Comparison of ENCODE assay signal across 9 mouse cellular contexts in genomic region chr7:35392935-35393334, GRCm38 (mm10). TPM values are rescaled to one million over a fixed set of nuclear protein-coding genes. Genes with fewer than 3 reads are reported as not detected.
DNase-seq lines count a peak whose midpoint lies in the region; TF ChIP-seq lines count a peak whose summit lies in the region.
"Had no signal": no experiment of that assay in that cellular context is flagged by ENCODE, and none has a peak within 500 bp of the region (broad histone marks: within the 10 kb centered on the region; RNA-seq: fewer than 3 reads in every experiment).

No protein-coding gene starts in this region.

- peak; percentile 60 for TF ChIP-seq CTCF in left cerebral cortex, adult 2 months (IDR thresholded peaks at IDR 0.05)

- intact Hi-C loops in left cerebral cortex, adult 2 months (cut with DNase I): loop anchor here (5.0 to 10.0 kb wide), 3 partner anchors 76 to 242 kb away; partner anchors contain the start of gene Gpatch1
- intact Hi-C loops in left cerebral cortex, postnatal 10 days (cut with DNase I): no loop called here

- H3K4me3 ChIP-seq in left cerebral cortex, adult 2 months: no peak overlapping the region
- H3K4me3 ChIP-seq: embryonic facial prominence, embryonic 13.5 days had no signal

- no peak overlapping the region for H3K27ac ChIP-seq in left cerebral cortex, adult 2 months
- H3K27ac ChIP-seq: embryonic facial prominence, embryonic 13.5 days had no signal

- DNase-seq in cerebellum, adult 18-20 months: peak; percentile 38 to 46
- no peak for DNase-seq in cerebellum, adult 11-12 months
- DNase-seq in left cerebral cortex, adult 2 months (ENCODE audit: extremely low spot score in 1 of 2, low spot score in 2 of 2): peak in 1 of 2 experiments; percentile 24
- DNase-seq in left cerebral cortex, adult 8-10 months (ENCODE audit: low spot score in 2 of 2): no peak
- DNase-seq in cerebellum, postnatal 25 days: peak; percentile 27 to 61
- peak; percentile 50 for DNase-seq in lung, postnatal 25 days (ENCODE audit: low spot score)
- DNase-seq in layer of hippocampus, adult 8-10 months (ENCODE audit: low spot score in 2 of 2): no peak
- DNase-seq in left cerebral cortex, postnatal 10 days (ENCODE audit: extremely low spot score in 1 of 2, low spot score in 2 of 2): no peak

RNA-seq across cellular contexts. Expression of gene Faap24, which starts 3.7 kb away (rescaled TPM):
- total RNA-seq in left cerebral cortex, adult 2 months (2021): 1 to 10 TPM; 5.4 to 6.8 TPM
- 1 to 10 TPM; 4.9 to 7.6 (median 6.5) TPM for total RNA-seq in left cerebral cortex, adult 8-10 months (2022)
- 1 to 10 TPM; 4.0 to 5.9 (median 5.6) TPM for total RNA-seq in layer of hippocampus, adult 8-10 months (2022)
- total RNA-seq in left cerebral cortex, postnatal 10 days (2021): 10 to 100 TPM in 1 of 2 experiments, 1 to 10 TPM in 1; 8.7 to 10.6 TPM

RNA-seq across cellular contexts. Expression of gene Cep89, which starts 3.9 kb away (rescaled TPM):
- 10 to 100 TPM; 18.3 to 25.1 TPM for total RNA-seq in left cerebral cortex, adult 2 months (2021)
- total RNA-seq in left cerebral cortex, adult 8-10 months (2022): 10 to 100 TPM; 13.7 to 19.8 (median 19.0) TPM
- 10 to 100 TPM; 14.4 to 31.0 (median 19.2) TPM for total RNA-seq in layer of hippocampus, adult 8-10 months (2022)
- 10 to 100 TPM; 21.5 to 24.7 TPM for total RNA-seq in left cerebral cortex, postnatal 10 days (2021)

RNA-seq across cellular contexts. Expression of gene Slc7a9, which starts 55.7 kb away (rescaled TPM):
- total RNA-seq in left cerebral cortex, adult 2 months (2021): not detected
- total RNA-seq in left cerebral cortex, adult 8-10 months (2022): not detected
- not detected for total RNA-seq in layer of hippocampus, adult 8-10 months (2022)
- total RNA-seq in left cerebral cortex, postnatal 10 days (2021): not detected

RNA-seq across cellular contexts. Expression of gene Rhpn2, which starts 59.0 kb away (rescaled TPM):
- 1 to 10 TPM; 5.8 to 6.2 TPM for total RNA-seq in left cerebral cortex, adult 2 months (2021)
- 1 to 10 TPM; 5.5 to 8.2 (median 7.1) TPM for total RNA-seq in left cerebral cortex, adult 8-10 months (2022)
- total RNA-seq in layer of hippocampus, adult 8-10 months (2022): 1 to 10 TPM; 6.2 to 7.6 (median 7.3) TPM
- 1 to 10 TPM; 2.1 TPM for total RNA-seq in left cerebral cortex, postnatal 10 days (2021)

Comparison
In these comparisons a context has a peak if more than half of its experiments do, and no peak if none do; other contexts are left out.
1. DNase-seq: peak in cerebellum, adult 18-20 months (2 of 2), cerebellum, postnatal 25 days (2 of 2) and lung, postnatal 25 days (single experiment); none in cerebellum, adult 11-12 months (single experiment), left cerebral cortex, adult 8-10 months (0 of 2), layer of hippocampus, adult 8-10 months (0 of 2) and left cerebral cortex, postnatal 10 days (0 of 2).